Mouse (Mus musculus) CD4-positive, CD25-positive, alpha-beta regulatory T cell, adult 4 months (primary cell): Measurements from ENCODE around the gene Ifit2. TPM values are rescaled to one million over a fixed set of nuclear protein-coding genes. Genes with fewer than 3 reads are reported as not detected.
"Not testable (repeated sequence)": the region's sequence is repeated elsewhere in the genome, so short reads cannot be mapped to it uniquely, and the experiment has no call there.

Source experiments
- ATAC-seq: one replicate; pipeline ENCODE4 v1.8.0; 2017
- polyA plus RNA-seq, 2 experiments: library from polyadenylated mRNA; unstranded; fragments of 100-300 nt; shearing (Covaris generic); gene quantifications; one replicate each; pipeline ENCODE4 v1.2.1; 2017

Ifit2 gene
- polyA plus RNA-seq, 2 experiments from 2014 or later: 28.5 to 31.7 TPM

DNA sequence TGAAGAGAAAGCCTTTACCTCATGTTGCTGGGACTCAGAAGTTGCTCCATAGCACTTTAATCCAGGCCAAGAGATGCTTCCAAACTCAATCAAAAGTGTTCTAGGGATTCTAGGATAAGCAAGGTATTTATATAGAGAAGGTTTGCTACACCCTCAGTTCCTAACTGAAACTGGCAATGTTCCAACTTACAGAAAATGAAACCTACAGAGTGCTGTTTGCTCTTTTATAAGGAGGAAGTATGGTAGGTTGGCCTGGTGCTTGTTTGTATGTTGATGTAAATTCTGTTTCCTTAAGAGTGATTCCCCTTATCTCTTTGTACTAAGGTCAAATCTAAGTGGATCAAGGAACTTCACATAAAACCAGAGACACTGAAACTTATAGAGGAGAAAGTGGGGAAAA lies 48.8 kb downstream of the Ifit2 start:
- ATAC-seq: peak; percentile 77

DNA sequence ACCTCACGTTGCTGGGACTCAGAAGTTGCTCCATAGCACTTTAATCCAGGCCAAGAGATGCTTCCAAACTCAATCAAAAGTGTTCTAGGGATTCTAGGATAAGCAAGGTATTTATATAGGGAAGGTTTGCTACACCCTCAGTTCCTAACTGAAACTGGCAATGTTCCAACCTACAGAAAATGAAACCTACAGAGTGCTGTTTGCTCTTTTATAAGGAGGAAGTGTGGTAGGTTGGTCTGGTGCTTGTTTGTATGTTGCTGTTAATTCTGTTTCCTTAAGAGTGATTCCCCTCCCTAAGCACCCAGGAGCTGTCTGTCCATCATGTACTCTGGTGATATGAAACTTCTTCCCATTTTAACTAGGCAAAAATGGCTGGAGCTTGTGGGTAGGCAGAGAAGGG lies 51.4 kb downstream of the Ifit2 start, which contains the start of gene Ifit1bl1:
TSS of gene Ifit1bl1 (minus strand) at position 69 of the 400 bp plus-strand sequence.
- peak; percentile 78 for ATAC-seq

DNA sequence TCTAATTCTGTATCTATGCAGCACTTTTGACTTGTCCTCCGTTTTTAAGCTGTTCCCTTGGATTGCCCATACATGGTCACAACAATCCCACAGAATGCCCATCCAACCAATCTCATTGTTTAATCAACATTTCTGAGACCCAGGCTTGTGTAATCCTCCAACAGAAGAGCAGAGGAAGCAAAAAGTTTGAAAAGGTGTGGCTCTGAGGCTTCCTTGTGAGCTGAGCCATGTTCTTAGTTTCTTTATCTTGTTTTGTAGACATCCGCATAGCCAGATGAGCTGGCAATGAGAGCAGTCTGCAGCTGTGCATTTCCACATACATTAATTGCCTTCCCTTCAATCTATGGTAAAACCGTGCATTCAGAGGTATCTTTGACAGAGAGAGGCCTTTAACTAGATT lies 55.0 kb downstream of the Ifit2 start:
- no peak for ATAC-seq

DNA sequence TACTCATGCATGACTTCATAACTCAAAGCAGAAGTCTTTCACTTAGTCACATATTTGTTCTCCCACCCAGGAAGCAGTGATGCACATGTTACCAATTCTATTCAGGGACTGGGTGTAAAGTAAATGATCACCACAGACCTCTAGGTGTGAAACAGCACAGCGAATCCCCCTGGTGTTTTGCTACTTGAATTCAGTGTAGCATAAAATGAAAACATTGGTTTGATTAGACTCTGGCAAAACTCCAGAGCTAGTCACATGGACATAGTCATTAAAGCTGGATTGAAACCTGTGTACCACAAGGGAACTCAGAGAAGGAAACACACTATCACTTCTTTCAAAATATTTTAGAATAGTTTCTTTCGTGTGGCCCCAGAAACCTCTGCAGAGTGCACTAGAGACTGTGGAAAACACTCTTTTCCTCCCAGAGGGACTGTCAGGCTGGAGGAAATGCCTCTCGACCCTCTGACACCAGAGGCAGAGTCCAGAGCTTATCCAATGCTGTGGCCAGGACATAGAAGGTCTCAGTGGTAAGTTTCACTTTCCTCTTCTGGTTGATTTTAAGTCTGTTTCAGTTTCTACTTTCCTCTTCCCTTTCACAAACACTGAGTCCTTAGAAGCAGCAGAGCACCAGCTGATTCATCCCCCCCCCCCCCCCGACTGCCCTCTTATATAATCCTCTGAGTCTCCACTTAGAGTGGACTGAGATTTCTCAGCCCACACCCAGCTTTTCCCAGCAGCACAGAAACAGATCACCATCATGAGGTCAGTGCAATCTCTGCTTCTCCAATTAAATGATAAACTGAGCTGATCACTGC lies 57.0 kb downstream of the Ifit2 start, which contains the start of gene Ifit3b:
TSS of gene Ifit3b (plus strand) at position 734 of the 815 bp plus-strand sequence.
- ATAC-seq: peak; percentile 76

DNA sequence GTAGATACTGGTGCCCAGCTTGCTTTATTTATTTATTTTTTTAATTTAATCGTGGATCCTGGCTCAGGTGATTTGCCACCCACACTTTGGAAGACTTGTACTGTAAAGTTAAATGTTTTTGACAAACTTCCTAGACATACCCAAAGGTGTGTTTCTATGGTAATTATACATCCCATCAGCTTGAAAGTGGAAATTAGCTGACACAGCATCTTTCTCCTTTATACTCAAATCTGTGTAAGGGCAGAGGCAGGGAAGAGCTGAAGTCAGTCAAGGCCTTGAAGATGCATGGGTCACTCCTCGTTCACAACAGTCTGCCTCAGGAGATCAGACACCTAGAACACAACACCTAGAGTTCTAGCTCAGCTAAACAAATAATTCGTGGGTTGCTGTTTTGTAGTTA lies 59.6 kb downstream of the Ifit2 start:
- not testable (repeated sequence) for ATAC-seq

DNA sequence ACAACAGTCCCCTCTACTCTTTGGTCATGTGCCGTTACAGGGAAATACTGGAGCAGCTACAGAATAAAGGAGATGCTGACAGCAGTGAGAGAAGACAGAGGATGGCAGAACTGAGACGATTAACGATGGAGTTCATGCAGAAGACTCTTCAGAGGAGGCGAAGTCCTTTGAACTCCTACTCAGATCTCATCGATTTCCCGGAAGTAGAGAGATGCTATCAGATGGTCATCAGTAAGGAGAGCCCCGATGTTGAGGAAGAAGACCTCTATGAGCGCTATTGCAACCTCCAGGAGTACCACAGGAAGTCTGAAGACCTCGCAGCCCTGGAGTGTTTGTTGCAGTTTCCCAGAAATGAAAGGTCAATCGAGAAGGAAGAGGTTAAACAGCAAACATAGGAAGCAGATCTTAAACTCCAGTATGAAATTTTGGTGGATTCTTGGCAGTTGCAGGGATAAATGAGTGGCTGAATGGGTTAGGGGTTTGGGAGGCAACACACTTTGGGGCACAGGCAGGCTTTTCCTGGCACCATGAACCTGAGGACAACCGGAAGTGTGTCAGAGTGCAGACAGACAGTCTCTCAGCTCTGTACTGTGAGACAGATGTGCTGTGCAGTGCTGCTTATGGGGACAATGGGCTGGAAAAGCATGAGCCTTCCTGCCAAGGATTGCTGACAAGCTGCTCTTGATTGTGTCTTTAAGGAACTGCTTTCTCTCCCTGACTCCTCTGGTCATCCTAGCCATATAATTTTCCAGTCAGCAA lies 61.9 kb downstream of the Ifit2 start:
- ATAC-seq: peak; percentile 72

DNA sequence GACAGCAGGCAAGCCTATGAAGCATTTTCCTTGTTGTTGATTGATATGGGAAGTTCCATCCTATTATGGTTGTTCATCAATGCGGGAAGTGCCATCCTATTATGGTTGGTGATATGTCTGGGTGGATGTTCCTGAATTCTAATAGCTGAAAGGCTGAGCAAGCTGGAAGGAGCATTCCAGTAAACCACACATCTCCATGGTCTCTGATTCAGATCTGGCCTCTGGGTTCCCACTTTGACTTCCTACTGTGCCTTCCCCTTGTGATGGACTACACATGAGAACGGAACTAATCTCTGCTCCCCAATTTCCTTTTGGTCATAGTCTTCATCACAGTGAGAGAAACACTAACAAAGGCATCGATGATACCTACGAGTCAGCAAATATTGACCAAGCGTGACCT lies 70.4 kb downstream of the Ifit2 start:
- ATAC-seq: no peak

DNA sequence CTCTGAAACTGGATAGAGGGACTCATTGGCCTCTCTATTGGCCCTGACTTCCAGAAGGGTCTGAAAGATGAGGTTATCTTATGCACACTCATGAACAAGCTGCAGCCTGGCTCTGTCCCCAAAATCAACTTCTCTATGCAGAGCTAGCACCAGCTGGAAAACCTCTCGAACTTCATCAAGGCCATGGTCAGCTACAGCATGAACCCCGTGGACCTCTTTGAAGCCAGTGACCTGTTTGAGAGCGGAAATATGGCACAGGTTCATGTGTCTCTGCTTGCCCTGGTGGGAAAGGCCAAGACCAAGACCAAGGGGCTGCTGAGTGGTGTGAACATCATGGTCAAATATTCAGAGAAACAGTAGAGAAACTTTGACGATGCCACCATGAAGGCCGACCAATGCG lies 73.3 kb downstream of the Ifit2 start:
- no peak for ATAC-seq

DNA sequence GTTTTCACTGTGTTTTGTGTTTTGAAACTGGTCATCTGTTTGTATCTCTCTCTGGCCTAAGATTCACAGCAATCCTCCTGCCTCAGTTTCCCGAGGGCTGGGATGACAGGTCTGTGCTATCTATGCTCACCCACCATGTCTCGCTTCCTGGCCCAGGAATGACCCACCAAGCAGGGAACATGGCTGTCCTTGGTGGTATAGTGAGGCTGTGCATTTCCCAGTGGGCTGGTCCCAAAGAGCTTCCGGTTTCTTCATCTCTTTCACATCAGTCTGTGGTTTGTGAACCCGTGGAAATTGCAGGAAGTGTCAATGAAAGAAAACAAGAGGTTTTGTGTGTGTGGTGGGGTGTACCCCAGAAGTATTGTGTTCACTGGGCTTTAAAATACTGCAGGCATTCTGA lies 74.2 kb downstream of the Ifit2 start:
- peak; percentile 47 for ATAC-seq

Other genes starting within 250 kb of the Ifit2 start
- gene Ch25h, start 75.5 kb upstream of the Ifit2 start, polyA plus RNA-seq: not detected
- 100 to 1,000 TPM; 100 to 102 TPM for gene Lipa, start 23.2 kb upstream of the Ifit2 start, polyA plus RNA-seq
- gene Ifit3, start 32.8 kb downstream of the Ifit2 start, polyA plus RNA-seq: 10 to 100 TPM; 47.4 to 70.7 TPM
- gene Ifit1bl1, start 51.3 kb downstream of the Ifit2 start, polyA plus RNA-seq: 100 to 1,000 TPM; 116 to 127 TPM
- 10 to 100 TPM in 1 of 2 experiments, 1 to 10 TPM in 1; 9.3 to 14.8 TPM for gene Ifit3b, start 57.3 kb downstream of the Ifit2 start, polyA plus RNA-seq
- gene Ifit1bl2, start 90.0 kb downstream of the Ifit2 start, polyA plus RNA-seq: 1 to 10 TPM; 1.8 to 2.1 TPM
- 10 to 100 TPM; 60.3 to 70.1 TPM for gene Ifit1, start 90.2 kb downstream of the Ifit2 start, polyA plus RNA-seq
- gene Slc16a12, start 196.6 kb downstream of the Ifit2 start, polyA plus RNA-seq: not detected